Mouse (Mus musculus): ENCODE measurements around the gene Cryaa. TPM values are rescaled to one million over a fixed set of nuclear protein-coding genes. Genes with fewer than 3 reads are reported as not detected.

Gene Cryaa
- polyA plus RNA-seq, 1 experiment: not detected

DNA sequence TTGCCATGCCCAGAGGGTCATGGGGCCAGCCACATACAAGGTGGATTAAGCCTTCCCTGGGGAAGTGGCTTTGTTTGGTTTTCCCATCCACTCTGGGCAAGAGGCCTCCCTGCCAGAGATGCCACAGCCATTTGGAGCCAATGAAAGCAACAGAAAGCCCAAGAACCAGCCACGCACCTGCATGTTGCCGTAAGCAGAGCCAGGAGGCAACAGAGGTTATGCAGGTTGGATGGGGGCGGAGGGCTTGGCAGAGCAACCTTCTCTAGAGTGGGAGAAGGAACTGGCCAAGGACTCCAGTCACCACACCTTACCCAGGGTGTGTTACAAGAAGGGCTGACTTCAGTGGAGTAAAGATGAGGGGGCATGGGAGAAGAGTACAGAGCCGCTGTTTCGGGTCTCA lies 48.6 kb downstream of the Cryaa start:
- no peak for TF ChIP-seq GATA1 (IDR thresholded peaks at IDR 0.05; ENCODE audit: low read length)

DNA sequence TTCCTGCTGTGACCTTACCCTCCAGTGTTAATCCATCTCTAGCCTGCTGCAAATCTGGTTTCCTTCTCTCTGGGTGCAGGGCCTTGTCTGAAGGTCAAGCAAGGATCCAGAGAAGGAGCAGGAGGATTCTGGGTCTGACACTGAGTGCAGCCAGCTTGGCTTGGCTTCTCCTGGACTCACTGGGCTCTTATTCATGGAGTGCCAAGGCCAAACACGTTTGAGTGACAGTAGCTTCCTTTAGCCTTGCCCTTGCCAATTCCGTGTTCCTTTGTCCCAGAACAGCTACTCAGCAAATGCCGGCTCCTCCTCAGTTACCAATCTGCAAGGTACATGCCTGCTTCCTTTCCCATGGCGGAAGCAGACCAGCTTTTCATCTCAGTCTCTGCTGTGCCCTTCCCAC lies 49.6 kb downstream of the Cryaa start:
- TF ChIP-seq GATA1 (IDR thresholded peaks at IDR 0.05; ENCODE audit: low read length): no peak

DNA sequence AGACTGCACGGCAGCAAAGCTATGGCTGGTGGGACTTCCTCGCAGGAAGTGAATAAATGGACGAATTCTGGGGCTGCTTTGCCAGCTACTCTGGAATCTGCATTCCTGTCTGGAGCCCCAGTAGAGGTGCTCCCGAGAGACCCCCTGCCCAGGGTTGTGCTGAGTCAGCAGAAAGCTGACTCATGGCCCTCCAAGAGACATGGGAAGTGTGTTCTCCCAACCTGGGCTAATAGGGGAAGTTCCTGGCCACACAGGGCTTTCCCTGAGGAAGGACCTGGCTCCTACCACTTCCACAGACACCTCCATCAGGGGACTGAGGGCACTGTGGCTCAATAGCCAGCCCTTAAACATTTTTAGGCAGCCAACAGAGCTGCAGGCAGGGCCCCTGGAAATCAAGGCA lies 50.4 kb downstream of the Cryaa start:
- no peak for TF ChIP-seq GATA1 (IDR thresholded peaks at IDR 0.05; ENCODE audit: low read length)

DNA sequence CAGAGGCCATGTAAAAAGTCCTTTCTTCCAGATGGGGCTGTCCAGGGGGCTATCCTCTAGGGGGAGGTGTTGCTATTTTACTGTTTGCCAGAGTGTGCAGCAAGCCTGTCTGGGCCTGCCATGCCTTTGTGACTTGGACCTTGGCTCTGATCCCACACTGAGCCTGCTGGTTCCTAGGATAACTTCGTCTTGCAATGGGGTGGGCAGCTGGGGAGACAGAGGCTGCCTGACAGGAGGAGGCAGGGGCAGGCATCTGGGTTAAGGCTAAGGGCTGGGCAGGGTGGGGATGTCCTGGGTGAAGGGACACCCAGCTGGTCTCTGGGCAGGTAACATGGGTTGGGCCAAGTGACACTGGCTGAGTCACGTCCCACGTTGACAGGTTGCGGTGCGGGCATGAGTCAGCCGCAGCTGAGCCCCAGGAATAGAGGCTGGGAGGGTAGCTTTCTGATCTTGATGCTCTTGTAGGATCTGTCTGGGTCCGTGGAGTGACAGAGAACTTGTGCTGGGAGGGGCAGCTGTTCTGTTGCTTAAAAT lies 51.4 kb downstream of the Cryaa start:
- TF ChIP-seq GATA1 (IDR thresholded peaks at IDR 0.05; ENCODE audit: low read length): no peak

DNA sequence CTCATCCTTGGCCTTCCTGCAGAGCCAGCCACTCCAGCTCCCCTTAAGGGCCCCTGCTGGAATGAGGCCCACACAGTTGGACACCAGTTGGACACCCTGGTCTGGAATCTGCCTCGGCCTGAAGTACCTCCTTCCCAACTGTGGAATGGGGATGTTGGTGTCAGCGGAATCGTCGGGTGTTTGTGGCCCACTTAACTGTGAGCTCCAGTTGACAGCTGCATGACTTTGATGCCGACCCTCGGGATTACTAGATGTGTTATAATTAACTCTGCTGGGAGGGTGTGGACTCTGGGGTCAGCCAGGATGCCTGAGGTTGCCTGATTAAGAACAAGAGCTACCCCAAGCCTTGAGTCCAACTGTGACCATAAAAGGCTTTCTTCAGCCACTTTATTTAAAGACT lies 53.4 kb downstream of the Cryaa start:
- no peak for TF ChIP-seq GATA1 (IDR thresholded peaks at IDR 0.05; ENCODE audit: low read length)

Other genes starting within 250 kb of the Cryaa start
- gene Wdr4, start 157.8 kb upstream of the Cryaa start, polyA plus RNA-seq (2012): 44.1 and 56.1 TPM in 2 replicates
- 321 and 649 TPM in 2 replicates for gene Ndufv3, start 157.7 kb upstream of the Cryaa start, polyA plus RNA-seq (2012)
- 8.4 and 9.2 TPM in 2 replicates for gene Pknox1, start 113.1 kb upstream of the Cryaa start, polyA plus RNA-seq (2012)
- not detected in 2 replicates for gene Cbs, start 40.6 kb upstream of the Cryaa start, polyA plus RNA-seq (2012)
- 141 and 175 TPM in 2 replicates for gene U2af1, start 18.9 kb upstream of the Cryaa start, polyA plus RNA-seq (2012)
- gene Sik1, start 178.0 kb downstream of the Cryaa start, polyA plus RNA-seq (2012): 20.1 and 23.1 TPM in 2 replicates

All from G1E-ER4 (cell line).